Mouse (Mus musculus): Measurements from ENCODE around the gene Tigit.

The Tigit gene

GRCm38 (mm10) chr16:43616348-43616747, 47.6 kb downstream of the Tigit start:
- no peak for DNase-seq

DNA sequence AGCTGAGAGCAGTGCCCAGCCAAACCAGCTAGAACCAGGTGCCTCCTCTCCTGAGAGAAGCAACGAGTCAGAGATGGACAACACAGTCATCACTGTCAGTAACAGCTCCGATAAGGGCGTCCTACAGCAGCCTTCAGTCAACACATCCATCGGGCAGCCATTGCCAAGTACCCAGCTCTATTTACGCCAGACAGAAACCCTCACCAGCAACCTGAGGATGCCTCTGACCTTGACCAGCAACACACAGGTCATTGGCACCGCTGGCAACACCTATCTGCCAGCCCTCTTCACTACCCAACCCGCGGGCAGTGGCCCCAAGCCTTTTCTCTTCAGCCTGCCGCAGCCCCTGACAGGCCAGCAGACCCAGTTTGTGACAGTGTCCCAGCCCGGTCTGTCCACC, 53.6 kb downstream of the Tigit start:
- no peak for DNase-seq

GRCm38 (mm10) chr16:43608066-43608465, 55.9 kb downstream of the Tigit start:
- DNase-seq, result no peak

- DNase-seq, result no peak
These were observed 56.9 kb downstream of the Tigit start for GRCm38 (mm10) chr16:43607086-43607485.

DNA sequence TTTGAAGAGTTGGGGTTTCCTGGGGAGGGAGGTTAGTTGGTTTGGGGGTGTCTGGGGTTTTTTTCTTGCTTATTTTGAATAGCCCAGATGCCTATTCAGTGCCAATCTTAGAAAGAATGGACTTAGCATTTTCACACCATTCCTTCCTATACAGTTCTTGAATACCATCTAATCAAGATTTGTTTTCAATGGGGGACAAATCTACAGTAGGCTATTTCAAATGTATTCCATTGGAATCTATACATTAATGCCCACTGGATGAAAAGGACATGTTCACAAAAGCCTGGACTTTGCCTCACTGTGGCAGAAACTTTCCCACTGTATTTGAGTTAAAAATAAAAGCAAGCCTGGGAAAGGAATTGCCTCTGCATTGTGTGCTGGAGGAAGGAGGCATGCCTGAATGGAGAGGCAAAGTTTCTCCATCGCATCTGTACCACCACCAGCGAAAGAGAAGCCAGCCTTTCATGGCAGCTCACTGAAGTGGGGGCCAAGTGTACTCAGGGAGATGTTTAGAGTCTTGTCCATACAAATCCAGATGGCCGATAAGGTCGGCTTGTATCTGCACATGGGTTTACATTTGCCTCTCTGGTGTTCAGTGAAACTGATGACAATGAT, 59.4 kb downstream of the Tigit start:
- DNase-seq, result no peak

DNA sequence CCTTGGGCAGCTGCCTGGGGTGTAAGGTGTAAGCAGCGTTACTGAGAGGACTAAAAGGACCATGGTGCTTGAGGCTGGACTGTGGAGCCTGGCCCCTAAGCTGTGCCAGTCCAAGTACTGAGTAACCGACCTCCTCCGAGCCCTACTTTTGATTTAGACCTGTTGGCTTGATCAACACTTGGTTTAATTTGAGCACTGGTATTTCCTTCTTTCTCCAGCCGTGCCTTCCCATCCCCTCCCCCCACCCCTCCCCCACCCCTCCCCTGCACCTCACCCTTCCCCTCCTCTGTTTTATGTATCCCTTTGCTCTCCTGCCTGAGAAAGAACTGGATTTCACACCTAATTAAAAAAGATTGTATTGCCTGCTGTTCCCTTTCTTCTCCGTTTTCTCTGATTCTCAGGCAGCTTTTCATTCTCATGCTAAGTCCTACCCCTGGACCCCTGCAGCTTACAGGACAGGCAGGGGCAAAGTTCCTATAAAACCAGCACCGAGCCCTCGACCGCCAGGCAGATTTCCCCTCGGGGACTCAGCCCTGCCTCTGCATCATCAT, 60.3 kb downstream of the Tigit start:
- no peak for DNase-seq

- DNase-seq, result no peak
These were observed 61.4 kb downstream of the Tigit start for GRCm38 (mm10) chr16:43602573-43602972.

DNA sequence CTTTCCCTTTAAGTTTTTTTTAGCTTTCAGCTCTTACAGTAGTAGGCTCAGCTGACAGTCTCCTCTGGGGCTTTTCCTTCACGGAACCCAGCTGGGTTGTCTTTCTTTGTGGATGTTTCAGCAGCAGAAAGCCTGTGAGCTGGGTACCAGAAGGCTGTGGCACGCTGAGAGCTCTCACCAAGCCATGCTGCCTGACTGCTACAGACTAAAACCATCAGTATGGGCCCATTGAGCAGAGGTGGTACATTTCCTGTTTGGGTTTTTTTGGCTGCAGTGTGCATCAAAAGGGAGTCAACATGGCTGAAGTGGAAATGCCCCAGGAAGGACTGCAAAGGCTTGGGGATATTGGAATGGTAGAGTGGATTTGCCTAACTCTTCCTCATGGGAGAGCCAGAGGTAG, 64.2 kb downstream of the Tigit start:
- no peak for DNase-seq

Data from B cell, adult 2 months (primary cell).